Mouse (Mus musculus) intestine, postnatal 0 days (tissue): ENCODE measurements around the gene Casp12. TPM values are rescaled to one million over a fixed set of nuclear protein-coding genes. Genes with fewer than 3 reads are reported as not detected.
"Not testable (repeated sequence)": the region's sequence is repeated elsewhere in the genome, so short reads cannot be mapped to it uniquely, and the experiment has no call there.

Experiments
- ATAC-seq: fragments of 200-750 bp; cut with Nextera tagmentation; 2 replicates; pipeline ENCODE4 v1.8.0; 2017; ENCODE audit warnings: mild to moderate bottlenecking, moderate TSS enrichment, moderate library complexity
- H3K27ac ChIP-seq: fragments of 300-500 bp; sonication (generic); 2 replicates; pipeline ENCODE4 v1.5.1; 2014; ENCODE audit warnings: mild to moderate bottlenecking, low read depth, low read length, moderate library complexity
- H3K27me3 ChIP-seq: fragments of 300-500 bp; sonication (generic); replicated peaks from 2 replicates; pipeline ENCODE4 v1.6.1; 2014; ENCODE audit warnings: low read length, mixed read lengths; ENCODE audit not compliant: control insufficient read depth, insufficient read depth
- H3K36me3 ChIP-seq: fragments of 300-500 bp; sonication (generic); 2 replicates; pipeline ENCODE4 v1.6.1; 2014; ENCODE audit warnings: mild to moderate bottlenecking, moderate library complexity; ENCODE audit not compliant: control insufficient read depth, insufficient read depth
- H3K4me1 ChIP-seq: fragments of 300-500 bp; sonication (generic); replicated peaks from 2 replicates; pipeline ENCODE4 v1.6.1; 2014; ENCODE audit warnings: antibody characterized with exemption, low read length, mixed read lengths; ENCODE audit not compliant: control insufficient read depth, insufficient read depth
- H3K4me2 ChIP-seq: fragments of 300-500 bp; sonication (generic); replicated peaks from 2 replicates; pipeline ENCODE4 v1.6.1; 2014; ENCODE audit warnings: low read depth, mild to moderate bottlenecking, moderate library complexity
- H3K4me3 ChIP-seq: fragments of 300-500 bp; sonication (generic); 2 replicates; pipeline ENCODE4 v1.5.1; 2014; ENCODE audit warnings: low read depth, low read length
- H3K9ac ChIP-seq: fragments of 300-500 bp; sonication (generic); 2 replicates; pipeline ENCODE4 v1.6.1; 2014; ENCODE audit warnings: mild to moderate bottlenecking, low read depth, low read length
- H3K9me3 ChIP-seq: fragments of 300-500 bp; sonication (generic); 2 replicates; pipeline ENCODE4 v1.6.1; 2016; ENCODE audit warnings: mixed run types; ENCODE audit not compliant: control insufficient read depth
- CTCF ChIP-seq: sonication (generic); IDR thresholded peaks from 2 replicates; pipeline ENCODE4 v1.5.1; 2016; ENCODE audit warnings: low read depth, mild to moderate bottlenecking, control low read depth, antibody characterized with exemption, moderate library complexity
- WGBS: fragments of 180-500 bp; shearing (Covaris S2); extraction: QIAGEN DNeasy Blood & Tissue Kit; methylation state at CpG from one replicate; pipeline ENCODE4 v1.1.7; 2014; 5-methylcytosine and 5-hydroxymethylcytosine counted together
- polyA plus RNA-seq: library from polyadenylated mRNA; unstranded; fragments of >200 nt; fragmentation: Nextera tagmentation; extraction: Ambion mirVana; gene quantifications from 2 replicates; pipeline ENCODE4 v1.2.1, GENCODE M21; 2015

The Casp12 gene
- polyA plus RNA-seq, 1 experiment from 2014 or later = 7.5 TPM

- Histone ChIP-seq H3K9me3 (no peaks in the 10 kb centered on the region), H3K36me3 (no peaks in the 10 kb centered on the region), H3K4me3 (no peak overlapping the region), H3K27me3 (no peaks in the 10 kb centered on the region), H3K4me2 (no peak overlapping the region), H3K4me1 (no peaks in the 10 kb centered on the region), H3K27ac (no peak overlapping the region), H3K9ac (no peak overlapping the region)
- ATAC-seq = no peak
- 80% methylated on average over 2 of the region's 2 CpGs for WGBS
- no peak for TF ChIP-seq CTCF
Measured at GRCm38 (mm10) chr9:5353673-5354072, 8.4 kb downstream of the Casp12 start.

- Histone ChIP-seq H3K27me3 (no peaks in the 10 kb centered on the region), H3K4me2 (no peak overlapping the region), H3K4me1 (no peaks in the 10 kb centered on the region), H3K27ac (no peak overlapping the region), H3K9ac (no peak overlapping the region), H3K36me3 (no peaks in the 10 kb centered on the region), H3K9me3 (no peaks in the 10 kb centered on the region), H3K4me3 (no peak overlapping the region)
- ATAC-seq = no peak
- TF ChIP-seq CTCF = no peak
Measured at GRCm38 (mm10) chr9:5356801-5357200, 11.6 kb downstream of the Casp12 start.

DNA sequence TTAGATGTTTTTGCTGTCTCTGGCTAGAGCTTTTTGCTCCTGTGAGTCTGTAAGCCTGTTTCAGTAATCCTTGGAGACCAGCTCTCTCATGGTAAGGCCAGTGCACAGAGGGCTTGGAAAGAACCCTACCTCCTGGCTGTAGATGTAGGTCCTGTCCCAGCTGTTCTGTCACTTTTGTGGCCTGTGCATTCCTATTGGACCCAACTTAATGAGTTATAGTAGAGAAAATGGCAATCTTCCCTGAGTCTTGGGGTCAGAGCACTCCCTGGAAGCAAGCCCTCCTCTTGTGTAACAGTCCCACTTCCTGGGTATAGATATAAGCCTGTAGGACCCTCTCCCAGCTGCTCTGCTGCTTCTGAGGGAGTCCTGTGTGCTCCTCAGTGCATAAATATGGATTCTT is 48.3 kb downstream of the Casp12 start:
- Histone ChIP-seq H3K27me3 (no peaks in the 10 kb centered on the region), H3K9me3 (no peaks in the 10 kb centered on the region), H3K27ac (no peak overlapping the region), H3K9ac (no peak overlapping the region), H3K4me2 (no peak overlapping the region), H3K36me3 (no peaks in the 10 kb centered on the region), H3K4me1 (no peaks in the 10 kb centered on the region), H3K4me3 (no peak overlapping the region)
- ATAC-seq = no peak
- TF ChIP-seq CTCF = no peak

- not testable (repeated sequence) for H3K4me2 ChIP-seq, ATAC-seq, H3K9me3 ChIP-seq, H3K27me3 ChIP-seq, H3K4me1 ChIP-seq, H3K9ac ChIP-seq, H3K36me3 ChIP-seq, H3K4me3 ChIP-seq, H3K27ac ChIP-seq
- WGBS = 82% methylated on average over 5 of the region's 5 CpGs
Measured at GRCm38 (mm10) chr9:5395861-5396260, 50.6 kb downstream of the Casp12 start.

GRCm38 (mm10) chr9:5410988-5411568 is 65.8 kb downstream of the Casp12 start:
- Histone ChIP-seq H3K27ac (no peak overlapping the region), H3K4me1 (no peaks in the 10 kb centered on the region), H3K4me2 (no peak overlapping the region), H3K27me3 (no peaks in the 10 kb centered on the region), H3K4me3 (no peak overlapping the region), H3K9ac (no peak overlapping the region), H3K9me3 (no peaks in the 10 kb centered on the region), H3K36me3 (no peaks in the 10 kb centered on the region)
- WGBS = 69% methylated on average over 1 of the region's 1 CpGs
- ATAC-seq = no peak
- TF ChIP-seq CTCF = no peak

DNA sequence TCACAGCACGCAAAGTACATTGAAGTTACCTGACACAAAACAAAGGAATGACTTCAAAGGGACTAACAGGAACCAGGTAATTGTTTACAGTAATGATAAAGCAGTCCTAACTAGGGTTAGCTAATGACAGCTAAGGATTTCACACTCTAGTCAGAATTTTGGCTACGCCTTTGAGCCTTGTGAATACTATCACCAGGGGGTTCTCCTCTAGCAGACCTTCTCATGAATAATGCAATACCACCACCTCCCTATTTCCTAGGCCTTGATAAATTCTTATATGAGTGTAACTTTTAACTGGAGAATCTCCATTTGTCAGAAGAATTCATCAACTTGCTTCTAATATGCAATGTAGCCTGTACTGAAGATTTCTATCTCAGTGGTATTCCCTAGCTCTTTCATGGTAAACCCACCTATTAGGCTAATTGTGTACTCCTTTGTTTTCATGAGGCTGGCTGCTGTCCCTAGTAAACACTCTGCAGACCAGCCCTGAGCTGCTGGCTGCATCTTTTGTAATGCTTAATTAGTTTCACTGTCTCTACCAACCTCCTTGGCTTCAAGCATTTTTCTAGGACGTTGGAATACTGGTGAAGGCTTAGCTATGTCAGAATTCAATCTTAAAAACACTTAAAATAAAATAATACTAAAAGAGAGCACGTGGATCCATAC is 67.3 kb downstream of the Casp12 start:
- H3K9ac ChIP-seq = no peak overlapping the region
- no peak overlapping the region for H3K4me2 ChIP-seq
- H3K4me3 ChIP-seq = no peak overlapping the region
- ATAC-seq = no peak
- H3K36me3 ChIP-seq = no peaks in the 10 kb centered on the region
- no peak for TF ChIP-seq CTCF
- H3K9me3 ChIP-seq = no peaks in the 10 kb centered on the region
- H3K27me3 ChIP-seq = no peaks in the 10 kb centered on the region
- H3K27ac ChIP-seq = no peak overlapping the region
- no peaks in the 10 kb centered on the region for H3K4me1 ChIP-seq
- 66% methylated on average over 4 of the region's 4 CpGs for WGBS
